Mouse (Mus musculus): ENCODE measurements around the gene Arhgap11a.

Gene Arhgap11a

DNA sequence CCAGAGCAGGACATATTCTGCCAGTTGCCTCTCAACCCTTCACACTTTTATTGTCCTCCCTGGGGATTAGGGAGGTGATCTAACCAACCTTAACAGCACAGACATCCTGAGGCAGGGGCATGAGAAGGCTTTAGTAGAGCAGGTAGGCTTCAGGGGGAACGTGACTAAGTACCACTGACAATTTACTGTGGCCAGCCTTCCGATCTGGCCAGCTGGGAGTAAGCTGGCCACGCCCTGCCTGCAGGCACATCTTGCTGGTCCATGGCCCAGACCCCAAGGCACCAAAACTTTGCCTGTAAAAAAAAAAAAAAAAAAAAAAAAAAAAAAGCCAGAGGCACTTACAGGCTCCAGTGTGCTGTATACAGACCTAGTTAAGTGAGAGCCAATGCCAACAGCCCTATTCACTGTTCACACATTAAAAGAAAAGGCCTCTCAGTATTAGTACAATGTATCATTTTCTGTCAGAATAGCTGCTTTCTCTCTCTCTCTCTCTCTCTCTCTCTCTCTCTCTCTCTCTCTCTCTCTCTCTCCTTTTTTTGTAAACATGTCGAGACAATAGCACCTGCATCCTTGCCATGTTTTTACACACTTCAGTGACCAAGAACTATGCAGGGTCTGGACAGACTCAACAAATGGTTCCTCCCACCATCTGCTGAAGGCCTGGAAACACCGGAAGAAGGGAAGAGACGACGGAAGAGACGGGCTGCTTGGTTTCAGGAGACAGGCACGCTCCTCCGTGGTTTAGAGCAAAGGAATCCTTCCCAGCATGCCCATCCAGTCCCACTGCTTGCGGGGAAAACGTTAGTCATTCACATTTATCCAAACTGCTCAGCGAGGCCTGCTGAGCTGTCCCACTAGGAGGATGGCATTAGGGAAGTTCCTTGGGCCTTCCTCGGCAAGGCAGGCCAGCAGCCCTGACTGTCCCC is 30.5 kb downstream of the Arhgap11a start:
- DNase-seq, result no peak

DNA sequence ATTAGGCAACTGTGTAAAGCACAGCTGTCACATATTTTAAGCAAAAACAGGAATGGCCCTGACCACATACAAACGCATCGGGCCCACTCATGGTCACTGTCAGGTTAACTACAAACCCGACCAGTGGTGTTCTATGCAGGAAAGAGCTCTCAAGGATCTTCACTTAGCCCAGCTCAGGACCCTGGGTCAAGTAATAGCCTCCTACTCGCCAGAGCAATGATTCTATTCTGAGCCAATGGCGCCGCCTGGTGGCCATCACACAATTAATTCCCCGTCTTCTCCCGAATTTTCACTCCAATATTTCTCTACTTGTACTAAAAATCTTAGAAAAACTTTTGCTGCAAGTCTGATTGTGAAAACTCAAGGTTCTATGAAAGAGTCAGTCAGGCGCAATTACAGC is 40.8 kb downstream of the Arhgap11a start:
- peak; percentile 22 to 43 for DNase-seq

GRCm38 (mm10) chr2:113806851-113807577 is 41.4 kb downstream of the Arhgap11a start:
- no peak for DNase-seq

GRCm38 (mm10) chr2:113805765-113806164 is 42.7 kb downstream of the Arhgap11a start:
- DNase-seq, result no peak

DNA sequence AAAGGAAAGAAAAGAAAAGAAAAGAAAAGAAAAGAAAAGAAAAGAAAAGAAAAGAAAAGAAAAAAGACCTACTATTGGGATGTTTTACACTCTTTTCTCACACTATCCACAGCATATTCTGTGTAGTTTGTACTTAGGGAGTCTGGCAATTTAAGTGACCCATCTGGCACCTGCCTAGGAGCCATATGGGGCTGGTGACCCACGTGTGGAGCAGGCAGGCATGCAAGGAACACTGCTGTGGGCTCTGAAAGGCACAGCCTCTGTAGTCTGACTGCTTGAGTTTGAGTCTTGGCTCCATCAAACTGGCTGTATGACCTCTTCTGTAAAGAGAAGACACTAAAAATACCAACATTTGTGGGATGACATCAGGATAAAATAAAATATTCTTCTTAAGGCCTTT is 44.7 kb downstream of the Arhgap11a start:
- no peak for DNase-seq

- no peak for DNase-seq
Measured at GRCm38 (mm10) chr2:113800846-113801245, 47.6 kb downstream of the Arhgap11a start.

DNA sequence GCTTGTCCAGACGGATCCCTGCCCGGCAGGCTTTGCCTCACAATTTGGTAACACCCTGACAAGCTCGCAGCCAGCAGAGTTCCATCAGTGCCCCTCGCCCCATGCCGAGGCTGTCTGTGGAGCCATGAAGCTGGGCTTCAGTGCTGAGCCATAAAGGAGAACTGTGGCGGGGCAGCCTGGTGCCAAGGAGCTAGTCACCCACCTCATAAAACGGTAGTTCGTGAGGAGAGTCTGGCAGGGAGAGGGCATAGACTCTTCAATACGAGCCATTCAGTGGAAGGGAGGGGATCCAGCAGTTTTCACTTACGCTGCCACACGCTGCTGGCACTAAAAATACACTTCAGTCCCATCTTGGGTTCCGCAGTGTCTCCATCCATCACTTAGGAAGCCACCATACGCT is 49.9 kb downstream of the Arhgap11a start:
- no peak for DNase-seq

DNA sequence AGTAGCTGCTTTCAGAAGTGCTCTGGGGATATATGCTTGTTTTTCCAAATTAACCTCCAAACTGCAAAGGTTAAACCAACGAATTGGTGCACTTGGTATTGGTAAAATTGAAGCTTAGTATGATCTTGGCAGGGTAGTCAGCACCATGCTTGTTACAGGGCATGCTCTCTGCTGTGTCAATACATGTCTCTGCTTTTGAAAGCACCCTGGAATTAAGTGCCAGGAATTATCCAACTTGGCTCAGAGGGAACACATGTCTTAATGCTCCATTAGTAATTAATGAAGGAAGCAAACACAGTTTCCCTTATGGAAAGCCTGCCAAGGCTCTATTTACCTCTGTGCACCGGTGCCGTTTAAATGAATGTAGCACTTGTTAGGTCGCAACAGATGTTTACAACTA is 53.3 kb downstream of the Arhgap11a start:
- no peak for DNase-seq

GRCm38 (mm10) chr2:113793521-113793920 is 54.9 kb downstream of the Arhgap11a start:
- DNase-seq, result no peak

- no peak for DNase-seq
Measured at GRCm38 (mm10) chr2:113788821-113789387, 59.6 kb downstream of the Arhgap11a start.

GRCm38 (mm10) chr2:113787882-113788281 is 60.6 kb downstream of the Arhgap11a start:
- no peak for DNase-seq

DNA sequence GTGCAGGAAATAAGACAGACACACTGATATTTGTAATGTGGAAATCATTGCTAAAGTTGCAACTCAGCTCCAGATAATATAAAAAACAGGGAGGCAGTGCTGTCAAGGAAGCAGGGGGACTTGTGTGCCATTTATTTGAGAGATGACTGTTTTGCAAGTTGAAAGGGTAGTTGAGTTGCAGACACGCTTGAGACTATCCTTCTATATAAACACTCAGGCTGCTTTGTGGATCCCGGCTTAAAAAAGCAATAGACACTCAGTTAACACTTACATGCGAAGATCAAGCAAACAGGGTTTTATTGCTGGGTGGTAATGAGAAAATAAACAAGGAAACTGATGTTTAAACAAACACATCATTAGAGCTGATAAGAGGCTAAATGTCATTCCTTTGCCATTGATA is 63.6 kb downstream of the Arhgap11a start:
- DNase-seq, result no peak

DNA sequence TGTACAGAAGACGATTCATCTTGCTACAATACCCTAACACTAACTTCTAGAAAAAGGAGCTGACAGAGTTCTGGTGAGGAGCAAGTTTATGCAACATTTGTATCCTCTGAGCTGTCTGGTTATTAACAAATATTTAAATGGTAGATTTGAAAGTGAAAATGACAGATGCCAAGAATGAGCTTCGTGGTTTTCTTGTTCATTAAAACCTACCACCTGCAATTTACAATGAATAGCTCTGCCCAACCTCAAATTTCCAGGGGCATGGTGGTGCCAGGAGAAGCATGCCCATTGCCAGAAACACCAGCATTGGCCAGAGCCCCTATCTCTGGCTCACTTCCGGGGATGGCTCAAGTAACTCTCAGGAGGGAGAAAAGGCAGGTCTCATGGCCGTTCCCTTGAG is 66.9 kb downstream of the Arhgap11a start:
- no peak for DNase-seq

Measured in lung, adult 18-20 months (tissue).